Mouse (Mus musculus): ENCODE measurements around the gene Dnajb12.

DNA sequence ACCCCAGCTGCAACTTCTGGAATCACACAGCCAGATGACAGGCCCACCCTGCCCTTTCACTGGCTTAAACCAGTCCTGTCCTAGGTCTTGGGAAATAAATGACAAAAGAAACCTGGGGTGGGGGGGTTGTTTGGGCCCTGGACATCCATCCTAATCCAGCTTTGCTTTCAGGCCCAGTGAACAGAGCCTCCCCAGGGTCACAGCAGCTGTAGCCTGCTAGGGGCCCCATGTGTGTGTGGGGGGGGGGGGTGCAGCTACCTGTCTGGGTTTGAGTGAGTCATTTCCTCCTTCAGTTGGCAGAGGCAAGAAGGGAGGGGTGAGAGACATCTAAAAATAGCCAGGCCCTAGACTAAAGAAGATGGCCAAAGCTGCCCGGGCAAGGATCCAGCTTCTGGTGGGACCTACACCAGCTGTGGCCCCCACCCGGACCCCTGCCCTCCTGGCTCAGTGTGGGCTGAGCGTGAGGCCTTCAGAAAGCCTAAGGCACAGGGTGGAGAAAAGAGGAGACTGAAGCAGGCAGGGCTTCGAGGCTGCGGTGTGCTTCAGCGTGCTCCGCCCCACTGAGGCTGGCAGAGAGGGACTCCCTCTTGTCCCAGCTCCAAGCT, 28.4 kb downstream of the Dnajb12 start:
- TF ChIP-seq POU5F1 (IDR thresholded peaks at IDR 0.05; ENCODE audit: borderline replicate concordance, low read length) (no peak), CTCF (conservative IDR thresholded peaks at IDR 0.05; ENCODE audit: low read length) (no peak)
